Mouse (Mus musculus): ENCODE measurements around the gene Hist1h2bh. TPM values are rescaled to one million over a fixed set of nuclear protein-coding genes. Genes with fewer than 3 reads are reported as not detected.
"Not testable (repeated sequence)": the region's sequence is repeated elsewhere in the genome, so short reads cannot be mapped to it uniquely, and the experiment has no call there.

Gene Hist1h2bh
- polyA plus RNA-seq, 1 experiment = 37.8 TPM

DNA sequence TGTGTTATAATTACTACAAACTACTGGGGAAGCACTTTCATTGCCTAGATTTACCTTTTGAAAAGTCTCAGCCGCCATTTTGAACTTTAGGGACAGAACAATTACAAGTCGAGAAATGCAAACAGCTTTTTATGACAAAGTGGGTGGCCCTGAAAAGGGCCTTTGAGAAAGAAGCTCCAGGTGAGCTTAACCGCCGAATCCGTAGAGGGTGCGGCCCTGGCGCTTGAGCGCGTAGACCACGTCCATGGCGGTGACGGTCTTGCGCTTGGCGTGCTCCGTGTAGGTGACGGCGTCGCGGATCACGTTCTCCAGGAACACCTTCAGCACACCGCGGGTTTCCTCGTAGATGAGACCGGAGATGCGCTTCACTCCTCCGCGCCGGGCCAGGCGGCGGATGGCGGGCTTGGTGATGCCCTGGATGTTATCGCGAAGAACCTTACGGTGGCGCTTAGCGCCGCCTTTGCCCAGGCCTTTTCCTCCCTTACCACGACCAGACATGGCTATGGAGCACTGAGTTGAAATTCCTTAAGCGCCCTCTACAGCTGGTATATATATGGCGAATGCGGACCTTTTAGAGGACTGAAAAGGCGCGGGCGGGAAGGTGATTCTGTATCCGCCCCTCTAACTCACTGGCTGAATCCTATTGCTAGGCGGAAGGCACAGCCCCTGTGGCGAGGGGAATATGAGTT is 8.1 kb upstream of the Hist1h2bh start, which contains the start of gene Hist1h4f:
Hist1h4f (minus strand) TSS at position 503 of the 689 bp plus-strand sequence.
- Histone ChIP-seq H3K27ac (ENCODE audit: control insufficient read depth, insufficient read depth, low read length) (peak within 1 kb of the TSS; percentile 84), H3K4me3 (ENCODE audit: control insufficient read depth, insufficient read depth, low read length) (peak within 1 kb of the TSS; percentile 51)
- not testable (repeated sequence) for H3K36me3 ChIP-seq (ENCODE audit: control insufficient read depth, insufficient read depth, low read length); H3K4me1 ChIP-seq (replicated peaks; ENCODE audit: control insufficient read depth, insufficient read depth, low read length); H3K27me3 ChIP-seq (ENCODE audit: control insufficient read depth, insufficient read depth, low read length)
- DNase-seq = peak; percentile 89
- under 1% methylated on average over 47 of the region's 47 CpGs for WGBS
- TF ChIP-seq CTCF (IDR thresholded peaks at IDR 0.05; ENCODE audit: borderline replicate concordance, control insufficient read depth, extremely low read depth, insufficient read depth, low read length, poor library complexity) = peak; percentile 44; the same call in 1 of the 2 replicates
- peak; percentile 83 for TF ChIP-seq POLR2A (IDR thresholded peaks at IDR 0.05; ENCODE audit: control insufficient read depth, extremely low read depth, insufficient read depth, low read length, poor library complexity)

GRCm38 (mm10) chr13:23550761-23551145 is 7.6 kb upstream of the Hist1h2bh start:
- Histone ChIP-seq H3K4me1 (replicated peaks; ENCODE audit: control insufficient read depth, insufficient read depth, low read length) (0 out of 2 replicates have a peak, but pooled peaks cover 1% of the 10 kb centered on the region), H3K4me3 (ENCODE audit: control insufficient read depth, insufficient read depth, low read length) (no peak overlapping the region), H3K36me3 (ENCODE audit: control insufficient read depth, insufficient read depth, low read length) (no peaks in the 10 kb centered on the region), H3K27ac (ENCODE audit: control insufficient read depth, insufficient read depth, low read length) (peak overlapping the region; percentile 84; the same call in 1 of the 2 replicates), H3K27me3 (ENCODE audit: control insufficient read depth, insufficient read depth, low read length) (no peaks in the 10 kb centered on the region)
- no peak for TF ChIP-seq CTCF (IDR thresholded peaks at IDR 0.05; ENCODE audit: borderline replicate concordance, control insufficient read depth, extremely low read depth, insufficient read depth, low read length, poor library complexity)
- TF ChIP-seq POLR2A (IDR thresholded peaks at IDR 0.05; ENCODE audit: control insufficient read depth, extremely low read depth, insufficient read depth, low read length, poor library complexity) = no peak
- 5% methylated on average over 3 of the region's 3 CpGs for WGBS
- DNase-seq = no peak

DNA sequence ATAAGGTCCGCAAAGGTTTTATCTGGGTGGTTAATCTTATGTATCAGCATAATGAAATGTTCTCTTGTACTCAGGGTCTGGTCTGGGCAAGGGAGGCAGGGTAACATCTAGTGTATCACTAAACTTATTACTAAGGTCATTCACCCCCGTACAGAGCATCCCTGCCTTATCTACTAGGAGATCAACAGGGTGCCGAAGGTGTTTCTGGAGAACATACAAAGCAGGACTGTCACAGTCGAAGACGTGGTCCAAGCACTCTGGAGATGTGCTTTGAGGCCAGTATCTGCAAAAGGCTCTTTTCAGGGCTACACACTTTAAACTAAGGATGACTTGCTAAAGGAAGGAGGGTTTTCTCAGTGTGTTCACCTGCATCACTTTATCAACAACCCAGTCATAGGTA is 3.5 kb upstream of the Hist1h2bh start:
- H3K27ac ChIP-seq (ENCODE audit: control insufficient read depth, insufficient read depth, low read length) = no peak overlapping the region
- WGBS = 91% methylated on average over 5 of the region's 5 CpGs
- H3K36me3 ChIP-seq (ENCODE audit: control insufficient read depth, insufficient read depth, low read length) = no peaks in the 10 kb centered on the region
- H3K4me3 ChIP-seq (ENCODE audit: control insufficient read depth, insufficient read depth, low read length) = no peak overlapping the region
- DNase-seq = no peak
- no peaks in the 10 kb centered on the region for H3K27me3 ChIP-seq (ENCODE audit: control insufficient read depth, insufficient read depth, low read length)
- no peak for TF ChIP-seq POLR2A (IDR thresholded peaks at IDR 0.05; ENCODE audit: control insufficient read depth, extremely low read depth, insufficient read depth, low read length, poor library complexity)
- no peak for TF ChIP-seq CTCF (IDR thresholded peaks at IDR 0.05; ENCODE audit: borderline replicate concordance, control insufficient read depth, extremely low read depth, insufficient read depth, low read length, poor library complexity)
- peaks cover 2% of the 10 kb centered on the region; the same call in 1 of the 2 replicates for H3K4me1 ChIP-seq (replicated peaks; ENCODE audit: control insufficient read depth, insufficient read depth, low read length)

DNA sequence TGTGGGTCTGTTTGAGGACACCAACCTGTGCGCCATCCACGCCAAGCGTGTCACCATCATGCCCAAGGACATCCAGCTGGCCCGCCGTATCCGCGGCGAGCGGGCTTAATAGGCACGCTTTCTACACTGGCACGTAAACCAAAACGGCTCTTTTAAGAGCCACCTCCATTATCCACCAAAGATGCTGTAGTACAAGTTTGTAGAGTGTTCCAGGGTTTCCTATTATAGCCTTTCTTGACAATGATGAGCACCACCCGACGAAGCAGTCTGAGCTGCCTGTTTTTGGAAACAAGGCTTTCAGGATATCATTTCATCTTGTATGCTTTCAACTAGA is 1.6 kb upstream of the Hist1h2bh start:
- under 1% methylated on average over 13 of the region's 14 CpGs for WGBS
- H3K36me3 ChIP-seq (ENCODE audit: control insufficient read depth, insufficient read depth, low read length); H3K27me3 ChIP-seq (ENCODE audit: control insufficient read depth, insufficient read depth, low read length); H3K4me1 ChIP-seq (replicated peaks; ENCODE audit: control insufficient read depth, insufficient read depth, low read length): not testable (repeated sequence)
- DNase-seq = peak; percentile 29
- Histone ChIP-seq H3K27ac (ENCODE audit: control insufficient read depth, insufficient read depth, low read length) (peak overlapping the region; percentile 71), H3K4me3 (ENCODE audit: control insufficient read depth, insufficient read depth, low read length) (peak overlapping the region; percentile 60)

DNA sequence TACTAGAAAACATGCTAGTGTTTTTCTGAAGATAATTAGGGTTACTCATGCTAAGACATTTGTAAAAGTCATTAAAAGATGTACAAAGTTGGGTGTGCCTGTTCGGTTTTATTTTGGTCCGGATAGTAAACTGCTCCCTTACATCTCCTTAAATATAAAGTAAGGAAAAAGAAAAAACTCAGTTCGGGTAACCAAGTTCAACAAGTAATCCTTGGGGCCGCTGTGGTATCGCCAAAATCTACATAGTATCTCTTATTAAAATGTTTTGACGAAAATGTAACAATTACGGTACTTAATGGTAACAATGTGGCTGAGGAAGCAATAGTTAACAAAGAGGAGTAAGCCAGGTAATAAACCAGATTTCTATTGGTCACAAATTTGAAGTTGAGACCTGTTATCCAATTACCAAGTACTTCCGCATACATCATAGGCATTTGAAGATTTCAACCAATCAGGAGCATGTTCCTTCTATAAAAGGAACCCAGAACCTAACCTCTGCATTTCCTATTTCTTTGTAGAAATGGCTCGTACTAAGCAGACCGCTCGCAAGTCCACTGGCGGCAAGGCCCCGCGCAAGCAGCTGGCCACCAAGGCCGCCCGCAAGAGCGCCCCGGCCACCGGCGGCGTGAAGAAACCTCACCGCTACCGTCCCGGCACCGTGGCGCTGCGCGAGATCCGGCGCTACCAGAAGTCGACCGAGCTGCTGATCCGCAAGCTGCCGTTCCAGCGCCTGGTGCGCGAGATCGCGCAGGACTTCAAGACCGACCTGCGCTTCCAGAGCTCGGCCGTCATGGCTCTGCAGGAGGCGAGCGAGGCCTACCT is 984 bp upstream of the Hist1h2bh start, which contains the start of gene Hist1h3f:
Hist1h3f (plus strand) TSS at position 88 of the 822 bp plus-strand sequence.
- peak; percentile 78 for DNase-seq
- H3K27ac ChIP-seq (ENCODE audit: control insufficient read depth, insufficient read depth, low read length) = peak within 1 kb of the TSS; percentile 85
- H3K27me3 ChIP-seq (ENCODE audit: control insufficient read depth, insufficient read depth, low read length) = no peaks in the 10 kb centered on the region
- peak; percentile 74; the same call in 1 of the 2 replicates for TF ChIP-seq POLR2A (IDR thresholded peaks at IDR 0.05; ENCODE audit: control insufficient read depth, extremely low read depth, insufficient read depth, low read length, poor library complexity)
- TF ChIP-seq CTCF (IDR thresholded peaks at IDR 0.05; ENCODE audit: borderline replicate concordance, control insufficient read depth, extremely low read depth, insufficient read depth, low read length, poor library complexity) = no peak
- H3K4me3 ChIP-seq (ENCODE audit: control insufficient read depth, insufficient read depth, low read length) = peak within 1 kb of the TSS; percentile 60
- WGBS = under 1% methylated on average over 35 of the region's 45 CpGs
- H3K4me1 ChIP-seq (replicated peaks; ENCODE audit: control insufficient read depth, insufficient read depth, low read length) = peaks cover 2% of the 10 kb centered on the region; the same call in 1 of the 2 replicates
- H3K36me3 ChIP-seq (ENCODE audit: control insufficient read depth, insufficient read depth, low read length) = no peaks in the 10 kb centered on the region

DNA sequence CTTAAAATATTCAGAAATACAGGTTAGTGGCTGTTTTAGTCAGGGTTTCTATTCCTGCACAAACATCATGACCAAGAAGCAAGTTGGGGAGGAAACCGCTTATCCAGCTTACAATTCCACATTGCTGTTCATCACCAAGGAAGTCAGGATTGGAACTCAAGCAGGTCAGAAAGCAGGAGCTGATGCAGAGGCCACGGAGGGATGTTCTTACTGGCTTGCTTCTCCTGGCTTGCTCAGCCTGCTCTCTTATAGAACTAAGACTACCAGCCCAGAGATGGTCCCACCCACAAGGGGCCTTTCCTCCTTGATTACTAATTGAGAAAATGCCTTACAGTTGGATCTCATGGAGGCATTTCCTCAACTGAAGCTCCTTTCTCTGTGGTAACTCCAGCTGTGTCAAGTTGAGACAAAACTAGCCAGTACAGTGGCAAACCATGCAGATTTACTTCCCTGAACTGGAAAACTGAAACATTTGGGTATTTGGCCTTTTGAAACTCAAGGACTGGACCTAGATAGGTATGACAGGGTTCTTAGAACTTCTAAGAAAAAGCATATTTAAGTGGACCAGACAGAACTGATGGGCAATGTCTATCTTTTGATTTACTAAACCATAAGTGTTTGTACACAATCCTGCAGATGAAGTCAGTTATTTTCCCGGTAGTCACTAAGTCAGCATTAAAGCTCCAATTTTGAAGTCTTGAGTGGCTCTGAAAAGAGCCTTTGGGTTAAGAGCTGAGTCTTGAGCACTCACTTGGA is 789 bp downstream of the Hist1h2bh start:
- DNase-seq; H3K36me3 ChIP-seq (ENCODE audit: control insufficient read depth, insufficient read depth, low read length): not testable (repeated sequence)
- 27% methylated on average over 3 of the region's 3 CpGs for WGBS

More for the DNA sequence above, 789 bp downstream of the Hist1h2bh start:
- H3K27me3 ChIP-seq (ENCODE audit: control insufficient read depth, insufficient read depth, low read length); H3K4me1 ChIP-seq (replicated peaks; ENCODE audit: control insufficient read depth, insufficient read depth, low read length): not testable (repeated sequence)
- Histone ChIP-seq H3K27ac (ENCODE audit: control insufficient read depth, insufficient read depth, low read length) (peak overlapping the region; percentile 85), H3K4me3 (ENCODE audit: control insufficient read depth, insufficient read depth, low read length) (peak overlapping the region; percentile 57)

Measured in thymus, adult 2 months (tissue).